In the genomic region with DNA sequence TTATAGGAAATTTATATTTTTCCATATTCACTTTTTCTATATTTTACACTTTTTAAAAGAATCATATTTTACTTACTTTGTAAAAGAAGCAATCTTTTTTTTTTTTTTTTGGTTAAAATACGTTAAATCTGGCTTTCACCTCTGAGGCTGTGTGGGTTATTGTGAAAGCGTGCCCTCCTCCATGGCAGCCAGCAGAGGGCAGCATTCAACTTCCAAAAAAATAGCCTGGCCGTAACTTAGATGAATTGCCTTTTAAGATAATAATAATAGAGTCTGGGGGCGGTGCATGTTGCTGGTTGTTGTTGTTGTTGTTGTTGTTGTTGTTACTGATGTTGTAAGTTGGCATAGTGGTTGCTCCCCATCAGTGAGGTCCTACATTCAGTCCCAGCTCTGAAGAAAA, we compare ENCODE assay signal across 14 mouse cellular contexts. TPM values are rescaled to one million over a fixed set of nuclear protein-coding genes. Genes with fewer than 3 reads are reported as not detected.
A peak's percentile ranks its signal among the peaks of the same experiment; 100 is the strongest.
DNase-seq lines count a peak whose midpoint lies in the region; TF ChIP-seq lines count a peak whose summit lies in the region.
"Not testable (repeated sequence)": the region's sequence is repeated elsewhere in the genome, so short reads cannot be mapped to it uniquely, and the experiment has no call there.
"Had no signal": no experiment of that assay in that cellular context is flagged by ENCODE, and none has a peak within 500 bp of the region (broad histone marks: within the 10 kb centered on the region; RNA-seq: fewer than 3 reads in every experiment).

No protein-coding gene starts in this region.

- peak; percentile 29 for DNase-seq in MN1 (ENCODE audit: low spot score)
- DNase-seq in brain, embryonic 14.5 days (ENCODE audit: low read depth) = peak; percentile 0
- peak; percentile 2 for DNase-seq in gastrocnemius, postnatal 10 days
- DNase-seq in kidney, adult 18-20 months = peak; percentile 49
- peak; percentile 15 for DNase-seq in layer of hippocampus, adult 9-10 months (ENCODE audit: low spot score)
- DNase-seq in lung, postnatal 36 days = peak; percentile 28
- peak; percentile 2 for DNase-seq in right cerebral cortex, postnatal 25 days

- not testable (repeated sequence) for TF ChIP-seq POLR2A in brain, embryonic 14.5 days (IDR thresholded peaks at IDR 0.05; ENCODE audit: borderline replicate concordance, extremely low read depth, insufficient read depth, insufficient read length, poor library complexity, severe bottlenecking)

- peak; percentile 8; the same call in 1 of the 2 replicates for TF ChIP-seq CTCF in brain, embryonic 14.5 days (IDR thresholded peaks at IDR 0.05; ENCODE audit: borderline replicate concordance, extremely low read depth, insufficient read depth, insufficient read length)

RNA-seq across cellular contexts. Expression of a gene that starts 21.4 kb away (rescaled TPM):
- polyA plus RNA-seq in brain, embryonic 14.5 days (2012; rRNA removed) = not detected in 2 replicates
- total RNA-seq in gastrocnemius, postnatal 10 days (2021) = not detected
- total RNA-seq: gastrocnemius, adult 8-10 months; megakaryocyte progenitor cell, adult 5-6 weeks had no signal
- polyA plus RNA-seq: embryonic facial prominence, embryonic 12.5 days; forebrain, embryonic 12.5 days; heart, embryonic 15.5 days; inflammation-experienced regulatory T-cells, adult 6 months; liver, embryonic 13.5 days had no signal

Comparison
In these comparisons a context has a peak if more than half of its experiments do, and no peak if none do; other contexts are left out.
1. Peak in every context shown above with its lines: DNase-seq.